Mouse (Mus musculus): ENCODE measurements around the gene Lrrn2. TPM values are rescaled to one million over a fixed set of nuclear protein-coding genes. Genes with fewer than 3 reads are reported as not detected.

Lrrn2 gene
- polyA plus RNA-seq, 1 experiment: 0.49 TPM

DNA sequence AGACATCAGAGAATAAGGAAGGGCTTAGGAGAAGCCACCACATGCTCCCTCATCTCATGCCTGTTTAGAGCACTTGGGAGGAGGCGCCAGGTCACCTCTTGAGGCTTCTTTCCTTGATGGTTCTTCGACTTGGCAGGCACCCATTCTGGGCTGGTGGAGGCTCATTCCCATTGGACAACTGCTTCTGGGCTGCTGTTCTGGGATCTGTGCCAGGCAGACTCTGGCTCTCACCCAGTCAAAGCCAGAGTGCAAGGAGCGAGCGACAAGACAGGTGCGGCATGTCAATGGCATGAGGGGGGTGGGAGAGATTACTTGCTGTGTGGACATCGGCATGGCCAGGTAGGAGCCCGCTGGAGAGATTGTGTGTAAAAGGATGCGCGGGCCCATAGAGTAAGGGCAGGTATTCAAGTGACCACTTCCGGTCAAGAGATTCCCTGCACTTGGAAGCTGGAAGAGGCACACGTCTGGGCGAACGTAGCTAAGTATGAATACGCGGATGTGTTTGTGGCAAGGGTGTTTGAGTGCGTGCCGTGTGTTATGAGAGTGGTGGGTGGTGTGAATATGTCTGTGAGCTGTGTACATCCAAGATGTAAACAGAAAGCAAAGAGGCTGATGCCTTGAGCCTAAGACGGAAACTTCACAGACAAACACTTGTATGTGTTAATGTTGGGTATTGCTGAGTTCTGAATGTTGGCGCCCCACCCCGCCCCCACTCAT, 35.8 kb upstream of the Lrrn2 start:
- TF ChIP-seq POLR2A (IDR thresholded peaks at IDR 0.05; ENCODE audit: control insufficient read depth, low read depth, low read length) (no peak), CTCF (IDR thresholded peaks at IDR 0.05; ENCODE audit: control insufficient read depth, insufficient read depth, insufficient replicate concordance, low read depth, low read length) (no peak)
- H3K4me1 ChIP-seq (ENCODE audit: control insufficient read depth, insufficient read depth, low read length): no peaks in the 10 kb centered on the region; the same call in 1 of the 2 replicates
- H3K27ac ChIP-seq (ENCODE audit: control insufficient read depth, insufficient read depth, low read depth, low read length): no peak overlapping the region
- H3K4me3 ChIP-seq (ENCODE audit: control insufficient read depth, low read depth, low read length): no peak overlapping the region
- H3K36me3 ChIP-seq (ENCODE audit: control insufficient read depth, insufficient read depth, low read length): no peaks in the 10 kb centered on the region
- H3K27me3 ChIP-seq (ENCODE audit: control insufficient read depth, insufficient read depth, low read length): no peaks in the 10 kb centered on the region

DNA sequence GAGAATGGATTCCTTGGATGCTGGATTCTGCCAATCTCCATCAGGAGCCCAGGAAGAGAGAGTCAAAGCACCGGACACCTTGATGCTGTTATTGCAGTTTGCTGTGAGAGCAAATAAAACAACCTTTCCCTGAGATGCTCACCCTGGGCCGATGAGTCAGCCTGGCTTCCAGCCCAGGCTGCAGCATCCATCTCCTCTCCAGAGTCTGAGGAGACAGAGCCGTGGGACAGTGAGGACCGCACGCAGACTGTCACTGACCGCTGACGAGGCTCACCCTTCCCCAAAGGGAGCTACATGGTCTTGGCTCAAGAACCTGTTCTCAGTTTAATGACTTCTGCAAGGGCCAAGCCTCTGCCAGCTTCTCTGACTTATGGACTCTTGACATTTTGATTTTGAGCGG, 34.3 kb upstream of the Lrrn2 start:
- no peaks in the 10 kb centered on the region; the same call in 1 of the 2 replicates for H3K4me1 ChIP-seq (ENCODE audit: control insufficient read depth, insufficient read depth, low read length)
- no peak overlapping the region for H3K4me3 ChIP-seq (ENCODE audit: control insufficient read depth, low read depth, low read length)
- H3K27ac ChIP-seq (ENCODE audit: control insufficient read depth, insufficient read depth, low read depth, low read length): no peak overlapping the region
- no peaks in the 10 kb centered on the region for H3K27me3 ChIP-seq (ENCODE audit: control insufficient read depth, insufficient read depth, low read length)
- TF ChIP-seq POLR2A (IDR thresholded peaks at IDR 0.05; ENCODE audit: control insufficient read depth, low read depth, low read length) (no peak), CTCF (IDR thresholded peaks at IDR 0.05; ENCODE audit: control insufficient read depth, insufficient read depth, insufficient replicate concordance, low read depth, low read length) (no peak)
- no peaks in the 10 kb centered on the region for H3K36me3 ChIP-seq (ENCODE audit: control insufficient read depth, insufficient read depth, low read length)

DNA sequence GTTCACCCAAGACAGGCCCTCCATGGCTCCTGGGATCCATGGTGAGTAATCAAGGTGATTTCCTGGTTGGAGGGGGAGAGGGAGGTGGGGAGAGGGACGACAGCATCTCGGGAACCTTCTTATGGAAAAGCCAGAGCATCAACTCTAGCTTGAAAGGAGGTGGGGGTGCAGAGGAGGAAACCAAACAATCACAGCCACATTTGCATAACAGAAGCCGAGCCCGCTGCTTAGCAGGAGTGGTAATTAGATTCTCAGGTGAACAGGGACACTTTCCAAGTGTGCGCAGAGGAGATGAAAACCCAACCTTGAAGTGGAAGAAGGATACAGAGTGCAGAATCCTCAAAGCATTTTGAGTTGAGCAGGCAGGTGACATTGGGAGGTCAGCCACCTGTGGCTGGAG, 29.3 kb upstream of the Lrrn2 start:
- no peak overlapping the region for H3K4me3 ChIP-seq (ENCODE audit: control insufficient read depth, low read depth, low read length)
- no peak for TF ChIP-seq POLR2A (IDR thresholded peaks at IDR 0.05; ENCODE audit: control insufficient read depth, low read depth, low read length)
- no peak for TF ChIP-seq CTCF (IDR thresholded peaks at IDR 0.05; ENCODE audit: control insufficient read depth, insufficient read depth, insufficient replicate concordance, low read depth, low read length)

DNA sequence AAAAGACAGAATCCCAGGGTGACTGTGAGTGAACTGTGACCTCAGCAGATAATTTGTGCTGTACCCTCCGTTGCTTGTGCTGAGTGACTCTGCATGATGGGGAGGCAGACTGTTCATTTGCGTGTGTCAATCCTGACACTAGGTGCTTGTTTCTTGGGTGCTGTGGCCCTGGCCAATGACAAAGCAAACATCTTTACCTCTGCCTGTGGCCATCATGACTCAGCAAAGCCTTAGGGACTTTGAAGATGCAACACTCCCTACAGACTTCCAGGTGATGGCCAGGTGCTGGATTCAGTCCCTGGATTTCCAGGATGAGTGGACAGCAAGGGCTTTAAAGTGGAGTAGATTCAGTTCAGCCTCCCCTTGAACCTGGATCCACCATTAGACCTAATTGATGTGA, 28.8 kb upstream of the Lrrn2 start:
- Histone ChIP-seq H3K27ac (ENCODE audit: control insufficient read depth, insufficient read depth, low read depth, low read length) (no peak overlapping the region), H3K36me3 (ENCODE audit: control insufficient read depth, insufficient read depth, low read length) (no peaks in the 10 kb centered on the region), H3K27me3 (ENCODE audit: control insufficient read depth, insufficient read depth, low read length) (no peaks in the 10 kb centered on the region), H3K4me1 (ENCODE audit: control insufficient read depth, insufficient read depth, low read length) (peaks cover 6% of the 10 kb centered on the region), H3K4me3 (ENCODE audit: control insufficient read depth, low read depth, low read length) (no peak overlapping the region)
- no peak for TF ChIP-seq POLR2A (IDR thresholded peaks at IDR 0.05; ENCODE audit: control insufficient read depth, low read depth, low read length)
- no peak for TF ChIP-seq CTCF (IDR thresholded peaks at IDR 0.05; ENCODE audit: control insufficient read depth, insufficient read depth, insufficient replicate concordance, low read depth, low read length)

More for the DNA sequence above, 29.3 kb upstream of the Lrrn2 start:
- H3K36me3 ChIP-seq (ENCODE audit: control insufficient read depth, insufficient read depth, low read length): no peaks in the 10 kb centered on the region
- peaks cover 6% of the 10 kb centered on the region for H3K4me1 ChIP-seq (ENCODE audit: control insufficient read depth, insufficient read depth, low read length)
- no peak overlapping the region for H3K27ac ChIP-seq (ENCODE audit: control insufficient read depth, insufficient read depth, low read depth, low read length)
- H3K27me3 ChIP-seq (ENCODE audit: control insufficient read depth, insufficient read depth, low read length): no peaks in the 10 kb centered on the region

DNA sequence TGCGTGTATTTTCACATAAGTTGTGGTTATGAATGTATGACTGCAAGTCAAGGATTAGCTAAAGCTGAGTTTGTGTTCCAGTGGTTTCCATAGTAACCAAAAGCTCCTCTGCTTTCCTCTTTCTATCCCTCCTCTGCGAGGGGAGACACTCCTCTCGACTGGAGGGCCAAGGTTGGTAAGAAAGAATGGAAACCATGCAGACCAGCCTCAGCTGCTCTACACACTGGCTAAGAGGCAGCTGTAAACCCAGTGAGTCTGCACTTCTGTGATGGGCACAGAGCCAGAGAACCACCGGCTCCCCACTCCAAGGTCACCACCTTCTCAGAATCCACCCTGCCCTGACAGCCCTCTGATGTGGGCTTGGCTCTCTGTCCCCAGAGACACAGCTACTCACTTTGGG, 28.3 kb upstream of the Lrrn2 start:
- no peaks in the 10 kb centered on the region for H3K27me3 ChIP-seq (ENCODE audit: control insufficient read depth, insufficient read depth, low read length)
- no peak overlapping the region for H3K27ac ChIP-seq (ENCODE audit: control insufficient read depth, insufficient read depth, low read depth, low read length)
- H3K4me1 ChIP-seq (ENCODE audit: control insufficient read depth, insufficient read depth, low read length): peaks cover 6% of the 10 kb centered on the region
- TF ChIP-seq CTCF (IDR thresholded peaks at IDR 0.05; ENCODE audit: control insufficient read depth, insufficient read depth, insufficient replicate concordance, low read depth, low read length): no peak
- TF ChIP-seq POLR2A (IDR thresholded peaks at IDR 0.05; ENCODE audit: control insufficient read depth, low read depth, low read length): no peak
- no peaks in the 10 kb centered on the region for H3K36me3 ChIP-seq (ENCODE audit: control insufficient read depth, insufficient read depth, low read length)
- peak overlapping the region; percentile 17 for H3K4me3 ChIP-seq (ENCODE audit: control insufficient read depth, low read depth, low read length)

DNA sequence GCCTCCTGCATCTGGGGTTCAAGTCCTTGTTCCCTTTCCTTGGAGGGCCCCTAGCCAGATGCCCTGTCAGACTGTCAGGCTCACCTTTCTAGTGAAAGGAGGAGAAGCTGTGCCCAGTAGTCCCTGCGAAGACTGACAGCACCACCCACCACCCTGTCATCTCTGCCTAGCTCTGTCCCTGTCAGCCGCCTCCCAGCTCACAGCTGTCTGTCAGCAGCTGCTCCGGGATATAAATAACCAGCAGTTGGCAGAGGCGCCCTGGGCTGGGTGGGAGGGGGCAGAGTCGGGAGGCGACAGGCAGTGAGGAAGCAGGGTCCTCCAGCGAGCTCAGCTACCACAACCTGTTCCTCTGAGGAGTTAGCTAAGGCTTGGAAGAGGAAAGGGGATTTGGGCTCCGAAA, 26.8 kb upstream of the Lrrn2 start:
- no peaks in the 10 kb centered on the region for H3K27me3 ChIP-seq (ENCODE audit: control insufficient read depth, insufficient read depth, low read length)
- TF ChIP-seq POLR2A (IDR thresholded peaks at IDR 0.05; ENCODE audit: control insufficient read depth, low read depth, low read length): no peak
- TF ChIP-seq CTCF (IDR thresholded peaks at IDR 0.05; ENCODE audit: control insufficient read depth, insufficient read depth, insufficient replicate concordance, low read depth, low read length): no peak
- H3K27ac ChIP-seq (ENCODE audit: control insufficient read depth, insufficient read depth, low read depth, low read length): no peak overlapping the region
- H3K36me3 ChIP-seq (ENCODE audit: control insufficient read depth, insufficient read depth, low read length): no peaks in the 10 kb centered on the region
- no peak overlapping the region for H3K4me3 ChIP-seq (ENCODE audit: control insufficient read depth, low read depth, low read length)
- H3K4me1 ChIP-seq (ENCODE audit: control insufficient read depth, insufficient read depth, low read length): peaks cover 6% of the 10 kb centered on the region

DNA sequence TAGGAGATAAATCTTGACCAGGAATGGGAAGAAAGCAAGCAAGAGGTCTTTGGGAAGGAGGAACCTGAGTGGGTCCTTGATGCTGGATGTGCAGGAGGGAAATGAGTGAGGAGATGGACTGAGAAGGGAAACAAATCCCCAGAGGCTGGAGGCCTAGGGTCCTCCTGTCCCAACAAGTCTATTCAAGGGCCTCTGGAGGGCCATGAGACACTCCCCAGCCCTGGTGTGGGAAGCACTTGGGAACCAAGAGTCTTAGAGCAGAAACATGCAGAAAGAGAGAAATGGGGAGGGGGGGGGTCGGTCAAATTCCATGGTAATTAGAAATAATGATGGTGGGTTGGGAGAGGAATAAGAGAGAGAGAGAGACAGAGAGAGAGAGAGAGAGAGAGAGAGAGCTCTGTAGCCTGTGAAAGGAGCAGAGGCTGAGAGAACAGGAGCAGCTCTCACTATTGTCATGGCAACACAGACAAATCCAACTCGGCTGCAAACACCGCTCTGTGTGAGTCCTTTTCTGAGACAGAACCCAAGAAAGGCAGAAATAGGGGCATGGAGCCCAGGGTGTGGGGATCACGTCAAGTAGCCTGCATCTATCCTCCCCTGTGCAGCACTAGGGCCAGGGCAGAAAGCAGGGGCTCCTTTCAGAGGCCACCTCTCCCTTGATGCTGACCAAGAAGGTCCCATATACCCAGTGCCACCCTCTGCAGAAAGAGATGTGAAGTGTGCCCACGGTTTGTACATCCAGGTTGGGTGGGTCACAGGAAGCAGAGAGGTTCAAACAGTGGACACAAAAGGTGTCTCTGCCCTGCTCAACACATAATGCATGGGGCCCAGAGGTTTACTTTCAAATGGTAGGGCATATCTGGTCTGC, 21.3 kb upstream of the Lrrn2 start:
- Histone ChIP-seq H3K4me3 (ENCODE audit: control insufficient read depth, low read depth, low read length) (no peak overlapping the region), H3K36me3 (ENCODE audit: control insufficient read depth, insufficient read depth, low read length) (no peaks in the 10 kb centered on the region), H3K27ac (ENCODE audit: control insufficient read depth, insufficient read depth, low read depth, low read length) (no peak overlapping the region), H3K27me3 (ENCODE audit: control insufficient read depth, insufficient read depth, low read length) (no peaks in the 10 kb centered on the region), H3K4me1 (ENCODE audit: control insufficient read depth, insufficient read depth, low read length) (no peaks in the 10 kb centered on the region)
- TF ChIP-seq POLR2A (IDR thresholded peaks at IDR 0.05; ENCODE audit: control insufficient read depth, low read depth, low read length): no peak
- no peak for TF ChIP-seq CTCF (IDR thresholded peaks at IDR 0.05; ENCODE audit: control insufficient read depth, insufficient read depth, insufficient replicate concordance, low read depth, low read length)
